Mouse (Mus musculus) midbrain, embryonic 15.5 days (tissue): ENCODE measurements around the gene Akirin2. TPM values are rescaled to one million over a fixed set of nuclear protein-coding genes. Genes with fewer than 3 reads are reported as not detected.

Source experiments
- ATAC-seq: fragments of 200-750 bp; cut with Nextera tagmentation; replicated peaks from 2 replicates; pipeline ENCODE4 v1.8.0; 2017; ENCODE audit warnings: moderate TSS enrichment
- H3K27ac ChIP-seq: fragments of 300-500 bp; sonication (generic); 2 replicates; pipeline ENCODE4 v1.5.1; 2015; ENCODE audit warnings: mild to moderate bottlenecking, inconsistent platforms
- H3K27me3 ChIP-seq: fragments of 300-500 bp; sonication (generic); replicated peaks from 2 replicates; pipeline ENCODE4 v1.6.1; 2015; ENCODE audit warnings: inconsistent platforms
- H3K36me3 ChIP-seq: fragments of 300-500 bp; sonication (generic); replicated peaks from 2 replicates; pipeline ENCODE4 v1.6.1; 2015; ENCODE audit warnings: inconsistent platforms
- H3K4me1 ChIP-seq: fragments of 300-500 bp; sonication (generic); 2 replicates; pipeline ENCODE4 v1.6.1; 2015; ENCODE audit warnings: inconsistent platforms
- H3K4me2 ChIP-seq: fragments of 300-500 bp; sonication (generic); 2 replicates; pipeline ENCODE4 v1.6.1; 2015; ENCODE audit warnings: inconsistent platforms, mild to moderate bottlenecking, moderate library complexity
- H3K4me3 ChIP-seq: fragments of 300-500 bp; sonication (generic); 2 replicates; pipeline ENCODE4 v1.5.1; 2015; ENCODE audit warnings: mild to moderate bottlenecking, inconsistent platforms
- H3K9ac ChIP-seq: fragments of 300-500 bp; sonication (generic); 2 replicates; pipeline ENCODE4 v1.6.1; 2015; ENCODE audit warnings: mild to moderate bottlenecking, inconsistent platforms
- H3K9me3 ChIP-seq: fragments of 300-500 bp; sonication (generic); 2 replicates; pipeline ENCODE4 v1.6.1; 2016; ENCODE audit warnings: inconsistent platforms
- WGBS: fragments of 180-500 bp; shearing (Covaris S2); methylation state at CpG from one replicate; pipeline ENCODE4 v1.1.7; 2015; ENCODE audit warnings: mixed read lengths; 5-methylcytosine and 5-hydroxymethylcytosine counted together
- polyA plus RNA-seq: library from polyadenylated mRNA; unstranded; fragments of >200 nt; fragmentation: Nextera tagmentation; extraction: Ambion mirVana; gene quantifications from 2 replicates; pipeline ENCODE4 v1.2.1, GENCODE M21; 2015

Gene Akirin2
- 86.6 and 89.9 TPM in 2 replicates for polyA plus RNA-seq

GRCm38 (mm10) chr4:34550748-34551097 is at the start of gene Akirin2:
Gene Akirin2, plus strand, starts transcription at chr4:34550937.
- Histone ChIP-seq H3K27ac (peak within 1 kb of the TSS; percentile 95), H3K27me3 (no peaks in the 10 kb centered on the region), H3K4me3 (peak within 1 kb of the TSS; percentile 98), H3K4me1 (peaks cover 28% of the 10 kb centered on the region), H3K9me3 (no peaks in the 10 kb centered on the region), H3K36me3 (no peaks in the 10 kb centered on the region), H3K9ac (peak within 1 kb of the TSS; percentile 99), H3K4me2 (peak within 1 kb of the TSS; percentile 55)
- under 1% methylated on average over 43 of the region's 53 CpGs for WGBS
- ATAC-seq: no peak; the same call in 1 of the 2 replicates

GRCm38 (mm10) chr4:34510305-34510704 is 40.4 kb upstream of the Akirin2 start:
- no peaks in the 10 kb centered on the region for H3K27me3 ChIP-seq
- ATAC-seq: no peak
- H3K4me2 ChIP-seq: no peak overlapping the region
- H3K36me3 ChIP-seq: no peaks in the 10 kb centered on the region
- H3K9me3 ChIP-seq: no peaks in the 10 kb centered on the region
- WGBS: 85% methylated on average over 3 of the region's 3 CpGs
- H3K27ac ChIP-seq: no peak overlapping the region
- H3K9ac ChIP-seq: no peak overlapping the region
- H3K4me3 ChIP-seq: no peak overlapping the region
- no peaks in the 10 kb centered on the region for H3K4me1 ChIP-seq

- no peak overlapping the region for H3K4me2 ChIP-seq
- no peak for ATAC-seq
- WGBS: 81% methylated on average over 3 of the region's 3 CpGs
Observed at GRCm38 (mm10) chr4:34522846-34523245, 27.9 kb upstream of the Akirin2 start.

GRCm38 (mm10) chr4:34523586-34523985 is 27.2 kb upstream of the Akirin2 start:
- ATAC-seq: no peak
- WGBS: 82% methylated on average over 4 of the region's 4 CpGs
- Histone ChIP-seq H3K27ac (no peak overlapping the region), H3K4me2 (no peak overlapping the region), H3K4me3 (no peak overlapping the region), H3K36me3 (no peaks in the 10 kb centered on the region), H3K9me3 (no peaks in the 10 kb centered on the region), H3K9ac (no peak overlapping the region), H3K4me1 (no peaks in the 10 kb centered on the region), H3K27me3 (no peaks in the 10 kb centered on the region)

More at GRCm38 (mm10) chr4:34522846-34523245, 27.9 kb upstream of the Akirin2 start:
- no peak overlapping the region for H3K9ac ChIP-seq
- H3K9me3 ChIP-seq: no peaks in the 10 kb centered on the region
- no peaks in the 10 kb centered on the region for H3K4me1 ChIP-seq
- no peaks in the 10 kb centered on the region for H3K36me3 ChIP-seq
- H3K27me3 ChIP-seq: no peaks in the 10 kb centered on the region
- H3K4me3 ChIP-seq: no peak overlapping the region
- H3K27ac ChIP-seq: no peak overlapping the region

- Histone ChIP-seq H3K9me3 (no peaks in the 10 kb centered on the region), H3K36me3 (no peaks in the 10 kb centered on the region), H3K4me3 (no peak overlapping the region), H3K27me3 (no peaks in the 10 kb centered on the region), H3K9ac (no peak overlapping the region), H3K27ac (no peak overlapping the region), H3K4me2 (no peak overlapping the region), H3K4me1 (no peaks in the 10 kb centered on the region)
- no peak for ATAC-seq
- 86% methylated on average over 3 of the region's 3 CpGs for WGBS
Observed at GRCm38 (mm10) chr4:34526771-34527170, 24.0 kb upstream of the Akirin2 start.

GRCm38 (mm10) chr4:34528430-34529100 is 22.2 kb upstream of the Akirin2 start:
- Histone ChIP-seq H3K9ac (no peak overlapping the region), H3K36me3 (no peaks in the 10 kb centered on the region), H3K4me3 (no peak overlapping the region), H3K4me2 (no peak overlapping the region), H3K27ac (no peak overlapping the region), H3K27me3 (no peaks in the 10 kb centered on the region), H3K4me1 (no peaks in the 10 kb centered on the region), H3K9me3 (no peaks in the 10 kb centered on the region)
- WGBS: 96% methylated on average over 1 of the region's 1 CpGs
- no peak for ATAC-seq

GRCm38 (mm10) chr4:34529379-34529778 is 21.4 kb upstream of the Akirin2 start:
- 80% methylated on average over 4 of the region's 4 CpGs for WGBS
- Histone ChIP-seq H3K27ac (no peak overlapping the region), H3K4me2 (no peak overlapping the region), H3K4me1 (no peaks in the 10 kb centered on the region), H3K36me3 (no peaks in the 10 kb centered on the region), H3K27me3 (no peaks in the 10 kb centered on the region), H3K9ac (no peak overlapping the region), H3K9me3 (no peaks in the 10 kb centered on the region), H3K4me3 (no peak overlapping the region)
- no peak for ATAC-seq

GRCm38 (mm10) chr4:34529941-34530340 is 20.8 kb upstream of the Akirin2 start:
- Histone ChIP-seq H3K27me3 (no peaks in the 10 kb centered on the region), H3K9ac (no peak overlapping the region), H3K27ac (no peak overlapping the region), H3K9me3 (no peaks in the 10 kb centered on the region), H3K4me2 (no peak overlapping the region), H3K4me3 (no peak overlapping the region), H3K36me3 (no peaks in the 10 kb centered on the region), H3K4me1 (no peaks in the 10 kb centered on the region)
- WGBS: 84% methylated on average over 6 of the region's 6 CpGs
- no peak for ATAC-seq

GRCm38 (mm10) chr4:34549981-34550747 is 573 bp upstream of the Akirin2 start:
- Histone ChIP-seq H3K4me2 (peak overlapping the region; percentile 55), H3K27me3 (no peaks in the 10 kb centered on the region), H3K9me3 (no peaks in the 10 kb centered on the region), H3K27ac (peak overlapping the region; percentile 95), H3K4me1 (peaks cover 23% of the 10 kb centered on the region), H3K36me3 (no peaks in the 10 kb centered on the region), H3K9ac (peak overlapping the region; percentile 99), H3K4me3 (peak overlapping the region; percentile 98)
- ATAC-seq: peak; percentile 95
- WGBS: 2% methylated on average over 38 of the region's 38 CpGs

GRCm38 (mm10) chr4:34551098-34551809 is 517 bp downstream of the Akirin2 start:
- H3K36me3 ChIP-seq: no peaks in the 10 kb centered on the region
- no peaks in the 10 kb centered on the region for H3K9me3 ChIP-seq
- peaks cover 33% of the 10 kb centered on the region for H3K4me1 ChIP-seq
- peak overlapping the region; percentile 95 for H3K27ac ChIP-seq
- no peaks in the 10 kb centered on the region for H3K27me3 ChIP-seq
- peak overlapping the region; percentile 50 for H3K4me2 ChIP-seq
- H3K9ac ChIP-seq: peak overlapping the region; percentile 99
- peak overlapping the region; percentile 98 for H3K4me3 ChIP-seq
- 0% methylated on average over 49 of the region's 50 CpGs for WGBS
- ATAC-seq: peak; percentile 57

GRCm38 (mm10) chr4:34551966-34552365 is 1.2 kb downstream of the Akirin2 start:
- Histone ChIP-seq H3K9me3 (no peaks in the 10 kb centered on the region), H3K27ac (no peak overlapping the region), H3K27me3 (no peaks in the 10 kb centered on the region), H3K4me3 (peak overlapping the region; percentile 98), H3K36me3 (no peaks in the 10 kb centered on the region), H3K9ac (peak overlapping the region; percentile 99), H3K4me2 (peak overlapping the region; percentile 50), H3K4me1 (peaks cover 40% of the 10 kb centered on the region)
- ATAC-seq: no peak
- 19% methylated on average over 3 of the region's 3 CpGs for WGBS

GRCm38 (mm10) chr4:34554596-34554995 is 3.9 kb downstream of the Akirin2 start:
- peaks cover 51% of the 10 kb centered on the region for H3K4me1 ChIP-seq
- WGBS: 19% methylated on average over 1 of the region's 1 CpGs
- H3K9ac ChIP-seq: no peak overlapping the region
- H3K27me3 ChIP-seq: no peaks in the 10 kb centered on the region
- no peak overlapping the region for H3K4me2 ChIP-seq
- H3K36me3 ChIP-seq: no peaks in the 10 kb centered on the region
- H3K9me3 ChIP-seq: no peaks in the 10 kb centered on the region
- no peak for ATAC-seq
- no peak overlapping the region for H3K27ac ChIP-seq
- H3K4me3 ChIP-seq: no peak overlapping the region
